Mouse (Mus musculus): ENCODE results near the gene Epb42.

DNA sequence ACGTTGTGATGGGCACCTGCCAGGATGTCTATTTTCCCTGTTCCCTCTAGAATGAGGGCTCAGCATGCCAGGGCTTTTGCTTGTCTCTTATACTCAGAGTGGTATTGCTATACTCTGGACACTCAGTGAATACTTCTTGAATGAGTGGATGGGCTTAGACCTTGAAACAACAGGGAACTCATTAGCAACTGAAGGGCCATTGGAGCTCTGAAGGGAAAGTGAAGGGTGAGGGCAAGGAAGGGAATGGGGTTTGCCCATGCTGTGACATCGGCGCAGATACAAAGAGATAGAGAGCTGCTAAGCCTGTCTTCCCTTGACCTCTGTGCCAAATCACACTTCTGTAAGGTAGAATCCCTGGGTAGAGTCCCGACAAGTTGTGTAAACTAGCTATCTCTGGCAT lies 8.8 kb upstream of the Epb42 start:
- TF ChIP-seq POLR2A (IDR thresholded peaks at IDR 0.05; ENCODE audit: control insufficient read depth, low read depth, low read length), result no peak
- TF ChIP-seq CTCF (IDR thresholded peaks at IDR 0.05; ENCODE audit: control insufficient read depth, insufficient read depth, insufficient replicate concordance, low read depth, low read length), result no peak

Data from testis, adult 2 months (tissue).